Mouse (Mus musculus) adrenal gland, adult 8-10 months (tissue): ENCODE measurements at regions not wholly inside any gene's neighbourhood (a gene's known extent, or its start where the extent isn't known, plus 50 kb on each side); places are given as distances from the start of the nearest gene placed in this dataset.

Experiments
- DNase-seq: peaks from one replicate; pipeline ENCODE4 v3.0.0; 2022

DNA sequence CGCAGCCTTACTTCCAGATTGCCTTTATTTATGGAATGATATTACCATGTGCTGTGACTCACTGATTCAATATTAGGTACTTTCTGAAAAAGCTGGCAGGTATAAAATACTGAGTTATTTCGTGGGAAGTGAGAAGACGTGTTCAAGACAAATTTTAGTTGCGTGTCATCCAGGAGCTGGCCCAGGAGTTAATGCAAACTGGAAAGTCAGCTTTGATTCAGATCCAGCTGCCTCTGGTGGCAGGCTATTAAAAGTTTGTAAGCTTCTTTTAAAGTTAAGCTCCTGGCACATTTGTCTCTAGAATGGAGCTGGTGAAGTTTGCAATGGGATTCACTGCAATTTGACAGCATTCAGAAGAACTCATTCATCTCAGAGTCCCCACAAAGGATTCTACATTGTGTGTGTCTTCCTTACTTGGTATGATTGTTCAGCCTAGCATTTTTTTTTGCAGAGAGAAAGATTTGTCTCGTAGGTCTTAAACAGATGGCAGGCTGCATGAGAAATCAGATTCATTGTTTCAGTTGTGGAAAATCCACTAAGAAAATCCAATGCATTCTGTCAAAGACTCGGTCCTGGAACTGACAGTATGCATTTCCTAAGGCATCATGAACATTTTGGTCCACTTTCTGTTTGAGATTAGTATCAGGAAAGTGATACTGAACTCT is 599.1 kb downstream of the Gm19410 start:
- DNase-seq, result no peak

DNA sequence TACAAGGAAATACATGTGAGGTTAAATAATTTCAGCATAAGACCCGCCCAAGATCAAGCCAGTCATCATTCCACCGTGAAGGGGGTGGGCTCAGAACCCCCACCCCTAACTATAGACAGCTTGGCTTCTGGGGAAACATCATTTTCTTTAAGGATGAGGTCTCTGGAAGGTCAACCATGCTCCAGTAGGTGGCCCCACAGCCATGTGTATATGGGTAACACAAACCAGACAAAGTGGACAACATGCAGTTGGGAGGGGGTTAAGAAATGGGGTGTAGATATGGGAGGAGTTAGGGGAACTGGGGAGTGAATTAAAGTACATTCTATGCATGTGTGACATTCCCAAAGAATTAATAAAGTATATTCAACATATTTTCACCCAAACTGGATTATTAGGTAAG is 600.4 kb downstream of the Gm19410 start:
- DNase-seq, result no peak

DNA sequence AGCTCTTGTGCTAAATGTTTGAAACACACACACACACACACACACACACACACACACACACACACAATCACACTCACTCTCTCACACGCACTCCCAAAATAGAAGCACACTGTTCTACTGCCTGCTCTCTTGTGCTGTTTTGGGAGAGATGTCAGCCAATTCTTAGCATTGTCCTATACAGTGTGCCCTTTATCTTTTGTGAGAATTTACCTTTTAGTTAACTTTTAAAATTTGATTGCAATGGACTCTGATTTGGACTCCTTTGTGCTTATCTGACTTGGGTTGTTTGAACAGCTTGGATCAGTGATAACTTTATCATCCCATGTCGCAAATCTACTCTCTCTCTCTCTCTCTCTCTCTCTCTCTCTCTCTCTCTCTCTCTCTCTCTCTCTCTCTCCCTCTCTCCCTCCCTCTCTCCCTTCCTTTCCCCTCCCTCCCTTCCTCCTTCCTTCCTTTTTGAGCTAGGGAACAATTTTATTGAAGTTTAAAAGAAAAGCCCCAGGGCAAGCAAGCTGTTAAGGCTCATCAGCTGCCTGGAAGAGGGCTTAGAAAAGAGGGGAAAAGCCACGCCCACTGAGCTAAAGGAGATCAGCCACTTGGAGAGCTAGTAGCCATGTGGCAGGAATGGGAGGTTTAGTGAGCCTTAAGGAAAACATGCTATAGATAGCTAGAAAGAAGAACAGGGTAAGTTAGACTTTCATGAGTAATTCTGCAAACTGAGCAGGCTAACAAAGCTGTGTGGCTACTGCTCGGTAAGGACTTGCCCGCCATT is 611.2 kb downstream of the Gm19410 start:
- no peak for DNase-seq

DNA sequence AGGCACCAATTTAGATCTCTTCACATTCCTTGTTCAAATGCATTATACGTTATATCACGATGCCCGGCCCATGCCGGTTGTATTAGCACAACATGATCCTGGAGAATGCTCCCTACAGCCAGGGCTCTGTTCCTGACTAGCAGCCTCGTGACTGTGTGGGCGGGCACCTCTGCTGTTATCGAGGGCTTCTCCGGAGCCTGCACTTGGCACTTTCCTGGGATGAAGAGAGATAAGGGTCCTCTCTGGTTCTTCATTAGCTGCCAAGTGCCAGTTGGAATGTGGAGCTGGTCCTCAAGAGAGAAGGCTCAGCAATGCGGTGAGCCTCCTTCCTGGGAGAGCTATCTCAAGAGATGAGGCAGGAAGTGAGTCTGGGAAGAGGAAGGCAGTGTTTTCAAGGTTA is 598.9 kb upstream of the AI429214 start:
- DNase-seq, result no peak

DNA sequence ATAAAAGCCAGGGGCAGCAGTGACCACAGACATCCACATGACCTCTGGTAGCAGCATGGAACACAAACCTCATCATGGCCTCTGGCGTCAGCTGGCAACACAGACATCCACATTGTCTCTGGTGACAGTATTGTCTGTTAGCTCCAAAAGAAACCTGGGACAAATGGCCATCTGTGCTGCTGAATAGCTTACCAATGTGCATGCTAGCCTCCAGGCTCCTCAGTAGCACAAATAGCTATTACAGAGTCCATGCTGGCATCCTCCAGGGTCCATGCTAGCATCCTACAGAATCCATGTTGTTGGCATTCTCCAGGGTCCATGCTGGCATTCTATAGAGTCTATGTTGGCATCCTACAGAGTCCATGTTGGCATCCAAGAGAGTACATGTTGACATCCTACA is 596.9 kb upstream of the AI429214 start:
- DNase-seq, result no peak

DNA sequence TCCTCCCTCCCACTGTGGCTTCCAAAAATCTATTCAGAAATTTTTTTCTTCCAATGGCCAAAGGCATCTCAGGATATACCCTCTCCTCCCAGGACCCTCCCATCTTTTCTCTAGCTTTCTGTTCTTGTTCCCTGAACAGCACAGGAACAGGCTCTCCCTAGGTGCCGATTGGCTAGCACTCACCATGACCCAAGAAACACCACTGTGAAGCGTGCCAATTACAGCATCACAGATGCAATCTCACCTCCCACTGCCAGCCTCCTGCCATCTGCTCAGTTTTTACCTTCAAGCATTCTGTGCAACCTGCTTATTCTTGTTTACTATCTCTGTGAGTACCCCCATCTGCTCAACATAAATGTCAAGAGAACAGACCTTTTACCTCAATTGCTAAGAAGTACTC is 586.7 kb upstream of the AI429214 start:
- DNase-seq, result no peak
